Mouse (Mus musculus) midbrain, embryonic 10.5 days (tissue): ENCODE measurements at regions not wholly inside any gene's neighbourhood (a gene's known extent, or its start where the extent isn't known, plus 50 kb on each side); places are given as distances from the start of the nearest gene placed in this dataset.

Source experiments
- DNase-seq: peaks from one replicate; pipeline ENCODE4 v3.0.0-alpha.2; 2017; ENCODE audit warnings: low spot score
- H3K27ac ChIP-seq: fragments of 300-500 bp; sonication (generic); replicated peaks from 2 replicates; pipeline ENCODE4 v1.5.1; 2016; ENCODE audit warnings: mild to moderate bottlenecking
- H3K27me3 ChIP-seq: fragments of 300-500 bp; sonication (generic); 2 replicates; pipeline ENCODE4 v1.6.1; 2016; ENCODE audit warnings: low read depth, mild to moderate bottlenecking; ENCODE audit not compliant: poor library complexity, severe bottlenecking
- H3K36me3 ChIP-seq: fragments of 300-500 bp; sonication (generic); 2 replicates; pipeline ENCODE4 v1.6.1; 2016; ENCODE audit warnings: mild to moderate bottlenecking, moderate library complexity
- H3K4me1 ChIP-seq: fragments of 300-500 bp; sonication (generic); 2 replicates; pipeline ENCODE4 v1.6.1; 2016
- H3K4me3 ChIP-seq: fragments of 300-500 bp; sonication (generic); 2 replicates; pipeline ENCODE4 v1.5.1; 2016; ENCODE audit warnings: mild to moderate bottlenecking, moderate library complexity
- H3K9me3 ChIP-seq: fragments of 300-500 bp; sonication (generic); replicated peaks from 2 replicates; pipeline ENCODE4 v1.6.1; 2016; ENCODE audit warnings: mild to moderate bottlenecking
- WGBS: fragments of 180-500 bp; shearing (Covaris S2); methylation state at CpG from one replicate; pipeline ENCODE4 v1.1.7; 2016; 5-methylcytosine and 5-hydroxymethylcytosine counted together

GRCm38 (mm10) chr7:95853225-95853812, 317.7 kb upstream of the Tenm4 start:
- no peaks in the 10 kb centered on the region for H3K4me1 ChIP-seq
- WGBS = 90% methylated on average over 6 of the region's 6 CpGs

GRCm38 (mm10) chr7:95858247-95858646, 312.8 kb upstream of the Tenm4 start:
- Histone ChIP-seq H3K27me3 (no peaks in the 10 kb centered on the region), H3K27ac (no peak overlapping the region), H3K4me3 (no peak overlapping the region), H3K4me1 (no peaks in the 10 kb centered on the region), H3K9me3 (no peaks in the 10 kb centered on the region), H3K36me3 (no peaks in the 10 kb centered on the region)
- DNase-seq = no peak

More at GRCm38 (mm10) chr7:95853225-95853812, 317.7 kb upstream of the Tenm4 start:
- H3K27ac ChIP-seq = no peak overlapping the region
- DNase-seq = no peak
- no peaks in the 10 kb centered on the region for H3K27me3 ChIP-seq
- H3K36me3 ChIP-seq = no peaks in the 10 kb centered on the region
- no peak overlapping the region for H3K4me3 ChIP-seq
- no peaks in the 10 kb centered on the region for H3K9me3 ChIP-seq

- no peaks in the 10 kb centered on the region for H3K9me3 ChIP-seq
- no peak overlapping the region for H3K27ac ChIP-seq
- no peak for DNase-seq
- no peak overlapping the region for H3K4me3 ChIP-seq
- WGBS = 45% methylated on average over 3 of the region's 3 CpGs
- H3K36me3 ChIP-seq = no peaks in the 10 kb centered on the region
- H3K27me3 ChIP-seq = no peaks in the 10 kb centered on the region
- H3K4me1 ChIP-seq = 0 out of 2 replicates have a peak, but pooled peaks cover 4% of the 10 kb centered on the region
Measured at GRCm38 (mm10) chr7:95864233-95864632, 306.8 kb upstream of the Tenm4 start.

GRCm38 (mm10) chr7:95865270-95865669, 305.8 kb upstream of the Tenm4 start:
- Histone ChIP-seq H3K4me3 (no peak overlapping the region), H3K27ac (no peak overlapping the region), H3K4me1 (0 out of 2 replicates have a peak, but pooled peaks cover 4% of the 10 kb centered on the region), H3K27me3 (no peaks in the 10 kb centered on the region), H3K36me3 (no peaks in the 10 kb centered on the region), H3K9me3 (no peaks in the 10 kb centered on the region)
- WGBS = 51% methylated on average over 3 of the region's 3 CpGs
- DNase-seq = peak; percentile 18

GRCm38 (mm10) chr7:95868753-95869152, 302.3 kb upstream of the Tenm4 start:
- Histone ChIP-seq H3K4me3 (no peak overlapping the region), H3K9me3 (peaks cover 3% of the 10 kb centered on the region; the same call in 1 of the 2 replicates), H3K4me1 (0 out of 2 replicates have a peak, but pooled peaks cover 4% of the 10 kb centered on the region), H3K36me3 (no peaks in the 10 kb centered on the region), H3K27me3 (no peaks in the 10 kb centered on the region), H3K27ac (no peak overlapping the region)
- 94% methylated on average over 6 of the region's 6 CpGs for WGBS
- no peak for DNase-seq

- Histone ChIP-seq H3K4me3 (no peak overlapping the region), H3K27me3 (no peaks in the 10 kb centered on the region), H3K4me1 (no peaks in the 10 kb centered on the region), H3K36me3 (no peaks in the 10 kb centered on the region), H3K27ac (no peak overlapping the region), H3K9me3 (no peaks in the 10 kb centered on the region)
- DNase-seq = no peak
- 71% methylated on average over 3 of the region's 3 CpGs for WGBS
Measured at GRCm38 (mm10) chr7:95880576-95881267, 290.3 kb upstream of the Tenm4 start.

GRCm38 (mm10) chr7:95901524-95901923, 269.5 kb upstream of the Tenm4 start:
- no peak overlapping the region for H3K4me3 ChIP-seq
- DNase-seq = no peak
- H3K4me1 ChIP-seq = no peaks in the 10 kb centered on the region
- no peaks in the 10 kb centered on the region for H3K36me3 ChIP-seq
- no peaks in the 10 kb centered on the region for H3K9me3 ChIP-seq
- H3K27me3 ChIP-seq = no peaks in the 10 kb centered on the region
- no peak overlapping the region for H3K27ac ChIP-seq
- WGBS = 92% methylated on average over 3 of the region's 3 CpGs

GRCm38 (mm10) chr7:95914406-95915080, 256.5 kb upstream of the Tenm4 start:
- WGBS = 78% methylated on average over 4 of the region's 4 CpGs
- no peaks in the 10 kb centered on the region for H3K4me1 ChIP-seq
- H3K36me3 ChIP-seq = no peaks in the 10 kb centered on the region
- no peaks in the 10 kb centered on the region for H3K27me3 ChIP-seq
- H3K9me3 ChIP-seq = no peaks in the 10 kb centered on the region
- DNase-seq = no peak
- H3K4me3 ChIP-seq = no peak overlapping the region
- no peak overlapping the region for H3K27ac ChIP-seq

- H3K27ac ChIP-seq = no peak overlapping the region
- no peak overlapping the region for H3K4me3 ChIP-seq
- DNase-seq = no peak
- H3K4me1 ChIP-seq = no peaks in the 10 kb centered on the region
- H3K27me3 ChIP-seq = peaks cover 22% of the 10 kb centered on the region
- H3K9me3 ChIP-seq = no peaks in the 10 kb centered on the region
- no peaks in the 10 kb centered on the region for H3K36me3 ChIP-seq
- 82% methylated on average over 3 of the region's 3 CpGs for WGBS
Measured at GRCm38 (mm10) chr7:95919932-95920331, 251.1 kb upstream of the Tenm4 start.

GRCm38 (mm10) chr7:95924805-95925204, 246.2 kb upstream of the Tenm4 start:
- Histone ChIP-seq H3K4me3 (no peak overlapping the region), H3K36me3 (no peaks in the 10 kb centered on the region), H3K27ac (no peak overlapping the region), H3K27me3 (peaks cover 35% of the 10 kb centered on the region), H3K4me1 (peaks cover 12% of the 10 kb centered on the region), H3K9me3 (no peaks in the 10 kb centered on the region)
- 78% methylated on average over 2 of the region's 2 CpGs for WGBS
- DNase-seq = no peak

- Histone ChIP-seq H3K4me1 (peaks cover 12% of the 10 kb centered on the region), H3K27ac (no peak overlapping the region), H3K27me3 (peaks cover 31% of the 10 kb centered on the region), H3K9me3 (no peaks in the 10 kb centered on the region), H3K36me3 (no peaks in the 10 kb centered on the region), H3K4me3 (no peak overlapping the region)
- 63% methylated on average over 6 of the region's 6 CpGs for WGBS
- DNase-seq = peak; percentile 13
Measured at GRCm38 (mm10) chr7:95926119-95927039, 244.7 kb upstream of the Tenm4 start.

GRCm38 (mm10) chr7:95936599-95936998, 234.4 kb upstream of the Tenm4 start:
- Histone ChIP-seq H3K4me3 (no peak overlapping the region), H3K27ac (no peak overlapping the region)
- WGBS = 87% methylated on average over 5 of the region's 5 CpGs

More at GRCm38 (mm10) chr7:95936599-95936998, 234.4 kb upstream of the Tenm4 start:
- Histone ChIP-seq H3K36me3 (no peaks in the 10 kb centered on the region), H3K9me3 (no peaks in the 10 kb centered on the region), H3K4me1 (no peaks in the 10 kb centered on the region), H3K27me3 (peaks cover 5% of the 10 kb centered on the region; the same call in 1 of the 2 replicates)
- DNase-seq = no peak
